Mouse (Mus musculus): ENCODE data around the gene Atmin.

Atmin gene

GRCm38 (mm10) chr8:116943161-116943554 lies at the start of gene Atmin:
Gene Atmin, plus strand, starts transcription at chr8:116943393.
- DNase-seq (ENCODE audit: extremely low spot score) = peak; percentile 83

GRCm38 (mm10) chr8:116893938-116894337 lies 49.3 kb upstream of the Atmin start:
- no peak for DNase-seq (ENCODE audit: extremely low spot score)

- DNase-seq (ENCODE audit: extremely low spot score) = no peak
These were observed 47.7 kb upstream of the Atmin start for GRCm38 (mm10) chr8:116895521-116895920.

GRCm38 (mm10) chr8:116904736-116905135 lies 38.5 kb upstream of the Atmin start:
- DNase-seq (ENCODE audit: extremely low spot score) = no peak

GRCm38 (mm10) chr8:116905252-116905651 lies 37.9 kb upstream of the Atmin start:
- no peak for DNase-seq (ENCODE audit: extremely low spot score)

- no peak for DNase-seq (ENCODE audit: extremely low spot score)
These were observed 37.4 kb upstream of the Atmin start for GRCm38 (mm10) chr8:116905836-116906235.

GRCm38 (mm10) chr8:116921005-116921336 lies 22.2 kb upstream of the Atmin start:
- DNase-seq (ENCODE audit: extremely low spot score) = no peak

- peak; percentile 97 for DNase-seq (ENCODE audit: extremely low spot score)
These were observed 21.7 kb upstream of the Atmin start, which contains the start of the genes Cmc2 and Cenpn for GRCm38 (mm10) chr8:116921337-116922059. Gene Cmc2, minus strand, starts transcription at chr8:116921455. Gene Cenpn, plus strand, starts transcription at chr8:116921730.

GRCm38 (mm10) chr8:116922060-116922757 lies 21.0 kb upstream of the Atmin start:
- no peak for DNase-seq (ENCODE audit: extremely low spot score)

GRCm38 (mm10) chr8:116923526-116923925 lies 19.7 kb upstream of the Atmin start:
- no peak for DNase-seq (ENCODE audit: extremely low spot score)

GRCm38 (mm10) chr8:116927880-116928279 lies 15.3 kb upstream of the Atmin start:
- peak; percentile 33 for DNase-seq (ENCODE audit: extremely low spot score)

- no peak for DNase-seq (ENCODE audit: extremely low spot score)
These were observed 14.6 kb upstream of the Atmin start for GRCm38 (mm10) chr8:116928588-116928987.

GRCm38 (mm10) chr8:116934976-116935375 lies 8.2 kb upstream of the Atmin start:
- DNase-seq (ENCODE audit: extremely low spot score) = no peak

GRCm38 (mm10) chr8:116935506-116935905 lies 7.7 kb upstream of the Atmin start:
- no peak for DNase-seq (ENCODE audit: extremely low spot score)

- DNase-seq (ENCODE audit: extremely low spot score) = no peak
These were observed 722 bp upstream of the Atmin start for GRCm38 (mm10) chr8:116942284-116943058.

GRCm38 (mm10) chr8:116943555-116944384 lies 577 bp downstream of the Atmin start:
- no peak for DNase-seq (ENCODE audit: extremely low spot score)

GRCm38 (mm10) chr8:116944385-116944696 lies 1.1 kb downstream of the Atmin start:
- DNase-seq (ENCODE audit: extremely low spot score) = no peak

GRCm38 (mm10) chr8:116945169-116945910 lies 2.1 kb downstream of the Atmin start:
- DNase-seq (ENCODE audit: extremely low spot score) = no peak

GRCm38 (mm10) chr8:116946268-116946838 lies 3.2 kb downstream of the Atmin start:
- DNase-seq (ENCODE audit: extremely low spot score) = no peak

GRCm38 (mm10) chr8:116946851-116947250 lies 3.7 kb downstream of the Atmin start:
- DNase-seq (ENCODE audit: extremely low spot score) = no peak

GRCm38 (mm10) chr8:116947589-116947988 lies 4.4 kb downstream of the Atmin start:
- no peak for DNase-seq (ENCODE audit: extremely low spot score)

All from embryo, embryonic 9.5 days (tissue).